Mouse (Mus musculus) midbrain, embryonic 16.5 days (tissue): ENCODE measurements at regions not wholly inside any gene's neighbourhood (a gene's known extent, or its start where the extent isn't known, plus 50 kb on each side); places are given as distances from the start of the nearest gene placed in this dataset.

Source experiments
- ATAC-seq: fragments of 200-750 bp; cut with Nextera tagmentation; 2 replicates; pipeline ENCODE4 v1.8.0; 2017; ENCODE audit warnings: moderate TSS enrichment
- H3K27ac ChIP-seq: fragments of 300-500 bp; sonication (generic); 2 replicates; pipeline ENCODE4 v1.5.1; 2014; ENCODE audit warnings: mild to moderate bottlenecking, low read length, mixed read lengths
- H3K27me3 ChIP-seq: fragments of 300-500 bp; sonication (generic); 2 replicates; pipeline ENCODE4 v1.6.1; 2014; ENCODE audit warnings: low read depth, low read length, mixed read lengths; ENCODE audit not compliant: control insufficient read depth, insufficient read depth
- H3K36me3 ChIP-seq: fragments of 300-500 bp; sonication (generic); 2 replicates; pipeline ENCODE4 v1.6.1; 2014; ENCODE audit warnings: mild to moderate bottlenecking, low read length, moderate library complexity, mixed read lengths; ENCODE audit not compliant: control insufficient read depth, insufficient read depth
- H3K4me1 ChIP-seq: fragments of 300-500 bp; sonication (generic); 2 replicates; pipeline ENCODE4 v1.6.1; 2014; ENCODE audit warnings: mild to moderate bottlenecking, low read length, mixed read lengths; ENCODE audit not compliant: control insufficient read depth, insufficient read depth
- H3K4me2 ChIP-seq: fragments of 300-500 bp; sonication (generic); 2 replicates; pipeline ENCODE4 v1.6.1; 2014; ENCODE audit warnings: mild to moderate bottlenecking, low read length, mixed read lengths
- H3K4me3 ChIP-seq: fragments of 300-500 bp; sonication (generic); 2 replicates; pipeline ENCODE4 v1.5.1; 2014; ENCODE audit warnings: low read depth, mild to moderate bottlenecking, low read length, moderate library complexity, mixed read lengths
- H3K9ac ChIP-seq: fragments of 300-500 bp; sonication (generic); 2 replicates; pipeline ENCODE4 v1.6.1; 2014; ENCODE audit warnings: low read depth, low read length, mixed read lengths
- H3K9me3 ChIP-seq: fragments of 300-500 bp; sonication (generic); replicated peaks from 2 replicates; pipeline ENCODE4 v1.6.1; 2014; ENCODE audit warnings: mild to moderate bottlenecking, low read length, mixed read lengths; ENCODE audit not compliant: control insufficient read depth, poor library complexity, severe bottlenecking
- WGBS: fragments of 180-500 bp; shearing (Covaris S2); extraction: QIAGEN DNeasy Blood & Tissue Kit; methylation state at CpG from one replicate; pipeline ENCODE4 v1.1.7; 2014; 5-methylcytosine and 5-hydroxymethylcytosine counted together

GRCm38 (mm10) chr7:113651696-113652095 is 114.1 kb upstream of the Spon1 start:
- WGBS: 89% methylated on average over 1 of the region's 1 CpGs
- Histone ChIP-seq H3K27me3 (no peaks in the 10 kb centered on the region), H3K4me3 (no peak overlapping the region), H3K4me1 (no peaks in the 10 kb centered on the region), H3K9ac (no peak overlapping the region), H3K27ac (no peak overlapping the region), H3K4me2 (no peak overlapping the region), H3K9me3 (no peaks in the 10 kb centered on the region), H3K36me3 (no peaks in the 10 kb centered on the region)
- ATAC-seq: no peak

GRCm38 (mm10) chr7:113653130-113653529 is 112.7 kb upstream of the Spon1 start:
- H3K4me2 ChIP-seq: no peak overlapping the region
- H3K9ac ChIP-seq: no peak overlapping the region
- no peak for ATAC-seq
- H3K27ac ChIP-seq: no peak overlapping the region
- no peaks in the 10 kb centered on the region for H3K4me1 ChIP-seq
- 29% methylated on average over 5 of the region's 5 CpGs for WGBS
- no peaks in the 10 kb centered on the region for H3K9me3 ChIP-seq
- no peaks in the 10 kb centered on the region for H3K27me3 ChIP-seq
- H3K36me3 ChIP-seq: no peaks in the 10 kb centered on the region
- no peak overlapping the region for H3K4me3 ChIP-seq

- H3K36me3 ChIP-seq: no peaks in the 10 kb centered on the region
- ATAC-seq: no peak
- H3K9ac ChIP-seq: no peak overlapping the region
- H3K27ac ChIP-seq: no peak overlapping the region
- 79% methylated on average over 5 of the region's 5 CpGs for WGBS
- H3K4me2 ChIP-seq: no peak overlapping the region
- H3K4me3 ChIP-seq: no peak overlapping the region
- H3K9me3 ChIP-seq: no peaks in the 10 kb centered on the region
- no peaks in the 10 kb centered on the region for H3K4me1 ChIP-seq
- H3K27me3 ChIP-seq: no peaks in the 10 kb centered on the region
Measured at GRCm38 (mm10) chr7:113655336-113655735, 110.5 kb upstream of the Spon1 start.

GRCm38 (mm10) chr7:113672779-113673595 is 92.8 kb upstream of the Spon1 start:
- no peak overlapping the region for H3K4me3 ChIP-seq
- no peak overlapping the region for H3K9ac ChIP-seq
- 24% methylated on average over 18 of the region's 18 CpGs for WGBS
- H3K9me3 ChIP-seq: no peaks in the 10 kb centered on the region; the same call in 1 of the 2 replicates
- H3K4me2 ChIP-seq: peak overlapping the region; percentile 40
- no peaks in the 10 kb centered on the region for H3K27me3 ChIP-seq
- H3K27ac ChIP-seq: no peak overlapping the region
- H3K4me1 ChIP-seq: peaks cover 8% of the 10 kb centered on the region
- 0 out of 2 replicates have a peak, but pooled peaks have one; percentile 21 for ATAC-seq
- peaks cover 2% of the 10 kb centered on the region; the same call in 1 of the 2 replicates for H3K36me3 ChIP-seq

- Histone ChIP-seq H3K27ac (no peak overlapping the region), H3K4me1 (peaks cover 8% of the 10 kb centered on the region), H3K9ac (no peak overlapping the region), H3K4me3 (no peak overlapping the region), H3K27me3 (no peaks in the 10 kb centered on the region), H3K36me3 (peaks cover 2% of the 10 kb centered on the region; the same call in 1 of the 2 replicates), H3K4me2 (peak overlapping the region; percentile 40), H3K9me3 (no peaks in the 10 kb centered on the region; the same call in 1 of the 2 replicates)
- WGBS: 49% methylated on average over 12 of the region's 12 CpGs
- no peak for ATAC-seq
Measured at GRCm38 (mm10) chr7:113673596-113673956, 92.2 kb upstream of the Spon1 start.

- no peaks in the 10 kb centered on the region for H3K9me3 ChIP-seq
- no peak for ATAC-seq
- H3K4me2 ChIP-seq: no peak overlapping the region
- no peak overlapping the region for H3K4me3 ChIP-seq
- H3K27ac ChIP-seq: no peak overlapping the region
- no peaks in the 10 kb centered on the region for H3K27me3 ChIP-seq
- WGBS: 87% methylated on average over 5 of the region's 5 CpGs
- H3K4me1 ChIP-seq: no peaks in the 10 kb centered on the region
- H3K36me3 ChIP-seq: no peaks in the 10 kb centered on the region
- H3K9ac ChIP-seq: no peak overlapping the region
Measured at GRCm38 (mm10) chr7:113682271-113682670, 83.5 kb upstream of the Spon1 start.

GRCm38 (mm10) chr7:113685349-113685748 is 80.4 kb upstream of the Spon1 start:
- H3K36me3 ChIP-seq: no peaks in the 10 kb centered on the region
- H3K4me1 ChIP-seq: no peaks in the 10 kb centered on the region
- no peak overlapping the region for H3K4me2 ChIP-seq
- no peak overlapping the region for H3K4me3 ChIP-seq
- no peak overlapping the region for H3K9ac ChIP-seq
- no peaks in the 10 kb centered on the region for H3K9me3 ChIP-seq
- no peaks in the 10 kb centered on the region for H3K27me3 ChIP-seq
- WGBS: 83% methylated on average over 4 of the region's 4 CpGs
- no peak for ATAC-seq
- no peak overlapping the region for H3K27ac ChIP-seq

GRCm38 (mm10) chr7:113686527-113686926 is 79.3 kb upstream of the Spon1 start:
- no peak overlapping the region for H3K9ac ChIP-seq
- no peaks in the 10 kb centered on the region for H3K9me3 ChIP-seq
- H3K4me3 ChIP-seq: no peak overlapping the region
- no peaks in the 10 kb centered on the region for H3K36me3 ChIP-seq
- no peak overlapping the region for H3K4me2 ChIP-seq
- no peaks in the 10 kb centered on the region for H3K27me3 ChIP-seq
- WGBS: 75% methylated on average over 3 of the region's 3 CpGs
- H3K4me1 ChIP-seq: no peaks in the 10 kb centered on the region
- H3K27ac ChIP-seq: no peak overlapping the region
- ATAC-seq: no peak

GRCm38 (mm10) chr7:113687566-113687965 is 78.2 kb upstream of the Spon1 start:
- Histone ChIP-seq H3K27me3 (no peaks in the 10 kb centered on the region), H3K9ac (no peak overlapping the region), H3K9me3 (no peaks in the 10 kb centered on the region), H3K27ac (no peak overlapping the region), H3K4me1 (no peaks in the 10 kb centered on the region), H3K4me2 (no peak overlapping the region), H3K4me3 (no peak overlapping the region), H3K36me3 (no peaks in the 10 kb centered on the region)
- no peak for ATAC-seq
- 90% methylated on average over 6 of the region's 6 CpGs for WGBS
